In the genomic region with DNA sequence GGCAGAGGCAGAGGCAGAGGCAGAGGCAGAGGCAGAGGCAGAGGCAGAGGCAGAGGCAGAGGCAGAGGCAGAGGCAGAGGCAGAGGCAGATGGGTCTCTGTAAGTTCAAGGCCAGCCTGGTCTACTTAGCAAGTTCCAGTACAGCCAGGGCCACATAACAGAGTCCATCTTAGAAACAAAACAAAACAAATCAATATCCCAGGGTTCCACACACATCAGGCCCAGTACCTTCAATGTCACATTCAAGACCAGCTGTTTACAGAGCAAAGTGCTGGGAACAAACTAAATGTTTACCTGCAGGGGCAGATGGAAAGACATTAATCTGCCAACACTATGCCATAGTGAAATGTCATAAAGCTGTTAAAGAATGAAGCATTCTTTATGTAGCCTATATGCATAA, we compare ENCODE assay signal across 28 mouse cellular contexts.
"Had no signal": no experiment of that assay in that cellular context is flagged by ENCODE, and none has a peak within 500 bp of the region (broad histone marks: within the 10 kb centered on the region; RNA-seq: fewer than 3 reads in every experiment).

No protein-coding gene starts in this region.

- H3K9ac ChIP-seq: embryonic facial prominence, embryonic 12.5 days; embryonic facial prominence, embryonic 13.5 days; embryonic facial prominence, embryonic 15.5 days; forebrain, embryonic 12.5 days; forebrain, embryonic 13.5 days; forebrain, embryonic 15.5 days; forebrain, postnatal 0 days had no signal

- H3K4me2 ChIP-seq: embryonic facial prominence, embryonic 12.5 days; embryonic facial prominence, embryonic 13.5 days; embryonic facial prominence, embryonic 15.5 days; forebrain, embryonic 12.5 days; forebrain, embryonic 13.5 days; forebrain, embryonic 15.5 days had no signal

- H3K27ac ChIP-seq: embryonic facial prominence, embryonic 10.5 days; embryonic facial prominence, embryonic 12.5 days; embryonic facial prominence, embryonic 13.5 days; embryonic facial prominence, embryonic 15.5 days; forebrain, embryonic 10.5 days; forebrain, embryonic 12.5 days; forebrain, embryonic 13.5 days; forebrain, embryonic 15.5 days; gastrocnemius, adult 2 months; heart, adult 2 months had no signal

- H3K9me3 ChIP-seq: embryonic facial prominence, embryonic 10.5 days; embryonic facial prominence, embryonic 12.5 days; embryonic facial prominence, embryonic 13.5 days; embryonic facial prominence, embryonic 15.5 days; forebrain, embryonic 10.5 days; forebrain, embryonic 12.5 days; forebrain, embryonic 13.5 days; forebrain, embryonic 15.5 days had no signal

- H3K4me1 ChIP-seq: embryonic facial prominence, embryonic 10.5 days; embryonic facial prominence, embryonic 12.5 days; embryonic facial prominence, embryonic 13.5 days; embryonic facial prominence, embryonic 15.5 days; forebrain, embryonic 10.5 days; forebrain, embryonic 12.5 days; forebrain, embryonic 13.5 days; forebrain, embryonic 15.5 days had no signal

- H3K4me3 ChIP-seq: embryonic facial prominence, embryonic 10.5 days; embryonic facial prominence, embryonic 12.5 days; embryonic facial prominence, embryonic 13.5 days; embryonic facial prominence, embryonic 15.5 days; erythroblast, embryonic 14.5 days; forebrain, embryonic 10.5 days; forebrain, embryonic 12.5 days; forebrain, embryonic 13.5 days; forebrain, embryonic 15.5 days; gastrocnemius, adult 2 months; heart, adult 2 months had no signal

- H3K36me3 ChIP-seq: embryonic facial prominence, embryonic 10.5 days; embryonic facial prominence, embryonic 12.5 days; embryonic facial prominence, embryonic 13.5 days; embryonic facial prominence, embryonic 15.5 days; forebrain, embryonic 10.5 days; forebrain, embryonic 12.5 days; forebrain, embryonic 15.5 days had no signal

- DNase-seq: cerebellum, adult 2 months; cerebellum, adult 8-10 months; cerebellum, adult 9-10 months; cerebellum, adult 9-11 months; cerebellum, postnatal 10 days; cerebellum, postnatal 14 days; cerebellum, postnatal 25 days; cerebellum, postnatal 36 days; embryo, embryonic 11 days; forebrain, postnatal 0 days; gastrocnemius, adult 2 months; gastrocnemius, postnatal 10 days; gastrocnemius, postnatal 14 days; gastrocnemius, postnatal 25 days; gastrocnemius, postnatal 36 days; heart, adult 18-20 months; heart, adult 2 months had no signal

- H3K27me3 ChIP-seq: embryonic facial prominence, embryonic 15.5 days; forebrain, embryonic 15.5 days had no signal

- ATAC-seq: forebrain, embryonic 13.5 days; forebrain, embryonic 14.5 days; forebrain, embryonic 15.5 days; forebrain, embryonic 16.5 days; forebrain, postnatal 0 days had no signal
